Mouse (Mus musculus) adrenal gland, postnatal 36 days (tissue): Measurements from ENCODE around the gene Adgrl2. TPM values are rescaled to one million over a fixed set of nuclear protein-coding genes. Genes with fewer than 3 reads are reported as not detected.
A peak's percentile ranks its signal among the peaks of the same experiment; 100 is the strongest.

ENCODE experiments used
- DNase-seq, 2 experiments: peaks; one replicate each; pipeline ENCODE4 v3.0.0; 2021; ENCODE audit warnings: mixed read lengths in 1 of 2
- total RNA-seq, 2 experiments: library from RNA; stranded (reverse); gene quantifications; 2 replicates each; pipeline ENCODE4 v1.2.3; 2021

Gene Adgrl2
- total RNA-seq, 2 experiments from 2014 or later: 71.9 to 94.9 TPM

DNA sequence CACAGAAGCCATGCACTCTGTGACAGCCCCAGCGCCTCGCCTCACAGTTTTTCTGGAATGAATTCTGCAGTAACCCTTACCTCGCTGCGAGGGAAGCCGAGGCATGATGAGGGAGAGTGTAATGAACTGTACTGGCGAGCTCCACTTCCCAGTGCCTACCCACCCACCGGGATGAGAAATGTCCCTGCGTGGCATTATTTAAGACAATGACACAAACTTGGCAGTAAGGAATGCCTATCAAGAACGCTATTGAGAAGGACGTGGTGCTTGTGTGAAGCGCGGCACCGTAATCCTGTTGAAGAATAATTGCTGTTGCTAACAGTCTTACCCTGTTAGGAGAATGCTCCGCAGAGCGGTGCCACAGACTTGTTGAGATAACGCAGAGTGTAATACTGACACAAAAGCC, 13.2 kb downstream of the Adgrl2 start:
- DNase-seq: peak in 1 of 2 experiments; percentile 22

DNA sequence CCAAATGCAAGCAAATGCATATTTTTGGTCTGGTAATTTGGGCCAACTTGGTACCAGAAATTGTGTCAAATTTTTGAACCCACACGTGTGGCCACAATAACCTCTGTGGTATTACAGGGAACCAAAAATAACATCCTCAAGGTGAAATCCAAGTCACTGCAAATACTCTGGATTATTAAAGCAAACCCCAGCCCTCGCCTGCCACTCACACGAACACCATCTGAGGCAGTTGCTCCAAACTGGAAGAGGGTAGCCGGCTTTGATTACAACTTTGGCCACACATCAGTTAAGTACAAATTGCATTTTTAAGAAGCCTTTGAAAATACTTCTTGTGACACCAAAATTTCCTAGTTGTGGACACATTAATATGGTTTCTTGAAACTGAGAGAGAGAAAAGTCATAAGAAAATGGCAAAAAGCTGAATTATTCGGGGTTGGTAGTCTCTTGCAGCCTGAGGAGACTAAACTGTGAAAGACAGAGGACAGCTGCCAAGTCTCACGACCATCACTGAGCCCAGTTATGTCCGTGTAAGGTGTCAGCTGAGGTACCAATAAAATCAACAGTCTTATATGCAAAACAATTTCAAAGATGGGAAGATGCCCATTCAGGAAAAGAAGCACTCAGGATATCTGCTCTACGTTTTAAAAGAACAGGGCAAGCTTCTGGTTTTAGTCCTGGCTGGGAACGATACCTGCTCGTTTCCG, 18.3 kb downstream of the Adgrl2 start:
- no peak for DNase-seq

GRCm38 (mm10) chr3:148964991-148965605, 25.3 kb downstream of the Adgrl2 start:
- DNase-seq: no peak

DNA sequence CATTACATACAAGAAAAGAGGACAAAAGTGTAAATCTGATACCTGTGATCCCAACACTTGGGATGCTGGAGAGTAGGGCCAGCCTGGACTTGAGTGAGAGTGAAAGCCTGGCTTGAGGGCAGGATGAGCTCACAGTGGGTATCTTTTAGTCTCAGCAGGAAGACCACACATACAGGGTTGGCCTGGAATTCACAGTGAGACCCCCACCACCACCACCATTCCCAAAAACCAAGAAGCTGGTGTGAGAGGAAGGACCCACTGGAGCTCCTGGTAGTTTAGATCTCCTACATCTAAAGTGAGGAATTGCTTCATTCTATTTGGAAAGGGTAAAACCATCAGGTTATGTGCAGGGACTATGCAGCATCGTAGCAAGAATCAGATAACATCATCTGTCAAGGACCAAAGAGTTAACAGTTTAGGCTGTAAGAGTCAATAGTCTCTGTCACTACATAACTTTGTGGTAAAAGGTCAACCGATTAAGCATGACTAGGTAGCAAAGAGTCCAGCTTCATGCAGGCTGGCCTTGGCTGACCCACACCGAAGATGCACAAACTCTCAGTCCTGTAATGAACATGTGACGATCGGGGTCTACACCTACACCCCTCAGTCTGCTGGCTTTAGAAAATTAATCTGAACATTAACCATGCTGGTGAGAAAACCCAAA, 26.8 kb downstream of the Adgrl2 start:
- DNase-seq: no peak

- no peak for DNase-seq
These were observed 28.7 kb downstream of the Adgrl2 start for GRCm38 (mm10) chr3:148961611-148962010.

DNA sequence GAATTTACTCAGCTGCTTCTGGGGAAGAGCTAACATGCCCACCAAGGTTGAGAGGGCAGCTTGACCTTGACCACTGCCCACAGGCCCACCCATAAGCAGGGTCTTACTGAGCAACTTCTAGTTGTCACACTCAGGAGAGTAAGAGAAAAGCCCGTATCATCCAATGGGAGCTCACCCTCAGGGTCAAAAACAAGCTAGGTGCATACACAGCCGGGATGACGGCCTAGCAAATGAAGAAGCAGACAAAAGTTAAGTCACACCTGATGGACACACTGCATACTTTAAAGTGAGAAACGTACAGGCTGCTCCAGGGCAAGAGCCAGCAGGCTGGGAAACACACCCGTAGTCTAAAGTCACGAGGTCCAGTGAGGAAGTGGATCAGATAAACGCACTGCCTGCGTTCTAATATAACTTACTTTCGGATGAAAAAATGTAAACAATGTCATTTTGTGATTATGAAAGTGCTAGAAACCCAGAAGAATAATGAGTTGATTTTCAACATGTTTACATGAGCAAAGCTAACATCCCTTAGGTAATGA, 29.5 kb downstream of the Adgrl2 start:
- no peak for DNase-seq

DNA sequence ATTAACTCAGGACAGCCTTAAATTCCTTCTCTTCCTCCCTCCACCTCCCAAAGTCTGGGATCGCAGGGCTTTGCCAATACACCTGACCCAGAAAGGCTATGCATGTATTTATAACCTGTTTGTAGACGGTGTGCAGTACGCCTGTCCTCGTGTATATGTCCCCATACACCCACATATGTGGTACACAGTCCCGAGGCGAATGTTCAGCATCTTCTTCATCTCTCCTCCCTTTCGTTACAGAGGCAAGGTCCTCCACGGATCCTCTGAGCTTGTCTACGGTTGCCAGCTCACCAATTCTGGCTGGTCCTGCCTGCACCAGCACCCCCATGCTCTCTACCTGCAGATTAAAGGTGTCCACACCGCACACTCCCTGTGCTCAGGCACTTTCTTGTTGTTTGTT, 30.1 kb downstream of the Adgrl2 start:
- no peak for DNase-seq

DNA sequence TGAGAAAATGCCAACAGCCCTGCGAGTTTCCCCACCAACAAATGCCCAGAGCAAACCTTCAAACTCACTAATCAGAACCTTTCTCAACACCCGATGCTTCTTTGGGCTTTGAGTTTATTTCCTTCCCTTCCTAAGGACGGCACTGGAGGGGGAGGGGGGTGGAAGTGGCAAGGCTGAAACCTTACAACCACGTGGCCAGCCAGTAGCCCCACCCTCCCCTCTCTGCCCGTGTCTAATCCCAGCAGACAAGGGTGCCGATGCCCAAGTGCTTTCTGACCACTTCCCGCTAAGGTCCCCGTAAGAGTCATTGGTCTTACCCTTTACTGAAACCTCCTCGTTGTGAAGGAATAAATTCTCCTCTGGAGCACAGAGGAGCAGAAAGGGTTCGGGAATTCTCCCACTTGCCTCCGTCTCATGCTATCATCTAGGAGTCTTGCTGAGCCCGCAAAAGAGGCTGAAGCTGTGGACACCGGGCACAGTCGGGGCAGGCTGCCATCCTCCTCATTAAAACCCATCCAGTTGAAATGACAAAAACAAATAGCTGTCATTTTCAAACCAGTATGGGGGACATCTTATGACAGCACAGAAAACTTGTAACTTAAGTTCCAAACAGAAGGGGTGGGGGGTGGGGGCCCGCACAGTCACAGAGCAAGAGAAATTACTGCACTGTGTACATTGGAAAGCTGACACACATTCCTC, 30.9 kb downstream of the Adgrl2 start:
- peak; percentile 73 to 82 for DNase-seq

DNA sequence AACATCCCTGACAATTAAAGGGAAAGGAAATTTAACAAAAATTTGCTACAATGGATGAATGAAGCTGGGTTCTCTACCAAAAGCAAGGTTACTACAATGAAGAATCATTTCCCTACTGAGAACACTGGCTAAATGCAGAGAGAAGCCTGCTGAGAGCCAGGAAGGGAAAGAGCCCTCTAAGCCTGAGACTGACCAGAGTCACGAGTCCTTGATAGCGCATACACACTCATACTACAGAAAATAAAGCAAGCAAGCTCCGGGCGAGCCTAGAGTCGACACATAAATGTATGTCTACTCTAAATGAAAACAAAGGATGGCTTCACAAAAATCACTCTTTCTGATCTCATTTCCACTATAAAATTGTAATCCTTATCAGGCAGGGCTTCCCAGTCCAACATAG, 31.6 kb downstream of the Adgrl2 start:
- no peak for DNase-seq

- no peak for DNase-seq
These were observed 32.2 kb downstream of the Adgrl2 start for GRCm38 (mm10) chr3:148958185-148958584.

- DNase-seq: no peak
These were observed 33.5 kb downstream of the Adgrl2 start for GRCm38 (mm10) chr3:148956887-148957286.

DNA sequence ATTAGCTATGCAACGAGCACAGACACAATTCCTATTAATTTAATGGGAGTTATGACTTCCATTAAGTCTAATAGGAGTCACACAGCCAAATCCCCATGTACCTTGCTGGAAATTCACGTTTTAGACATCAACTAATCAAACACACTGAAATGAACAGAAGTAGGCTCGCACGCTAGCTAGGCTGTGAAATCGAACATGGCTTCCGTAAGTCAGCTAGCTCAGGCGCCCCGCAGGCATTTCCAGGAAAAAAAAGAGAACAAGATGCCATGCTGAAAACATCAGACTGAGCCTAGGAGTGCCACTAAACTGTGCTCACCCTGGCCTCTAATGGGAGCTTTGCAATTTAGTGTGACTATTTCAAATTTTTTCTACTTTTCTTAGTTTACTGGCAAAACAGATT, 40.6 kb downstream of the Adgrl2 start:
- DNase-seq: no peak

DNA sequence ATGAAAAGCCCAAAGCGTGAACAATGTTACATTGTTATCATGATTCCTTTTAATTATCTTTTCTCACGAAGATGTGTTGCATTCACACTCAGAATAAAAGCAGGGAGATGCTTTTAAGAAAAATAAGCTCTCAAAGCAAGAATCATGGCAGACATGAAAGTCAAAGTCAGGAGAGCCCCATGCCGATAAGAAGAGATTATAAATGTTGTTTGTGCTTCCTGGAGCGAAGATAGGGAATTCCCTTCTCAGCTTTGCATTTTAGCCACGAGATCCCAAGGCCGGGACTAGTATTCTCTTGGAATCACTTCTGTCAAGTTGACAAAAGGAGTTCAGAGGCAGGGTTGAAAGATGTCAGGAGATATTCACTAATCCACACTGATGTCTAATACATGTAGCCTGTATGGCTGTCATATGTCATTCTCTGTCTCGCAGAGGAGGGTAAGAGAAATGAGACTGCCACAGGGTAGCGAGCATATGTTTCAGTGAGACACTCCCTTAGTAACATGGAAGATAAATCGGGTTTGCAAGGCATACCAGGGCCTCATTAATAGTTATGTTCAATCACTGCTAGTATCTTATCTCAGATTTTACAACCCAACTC, 42.5 kb downstream of the Adgrl2 start:
- no peak for DNase-seq

GRCm38 (mm10) chr3:148947266-148947665, 43.1 kb downstream of the Adgrl2 start:
- peak in 1 of 2 experiments; percentile 28 for DNase-seq

DNA sequence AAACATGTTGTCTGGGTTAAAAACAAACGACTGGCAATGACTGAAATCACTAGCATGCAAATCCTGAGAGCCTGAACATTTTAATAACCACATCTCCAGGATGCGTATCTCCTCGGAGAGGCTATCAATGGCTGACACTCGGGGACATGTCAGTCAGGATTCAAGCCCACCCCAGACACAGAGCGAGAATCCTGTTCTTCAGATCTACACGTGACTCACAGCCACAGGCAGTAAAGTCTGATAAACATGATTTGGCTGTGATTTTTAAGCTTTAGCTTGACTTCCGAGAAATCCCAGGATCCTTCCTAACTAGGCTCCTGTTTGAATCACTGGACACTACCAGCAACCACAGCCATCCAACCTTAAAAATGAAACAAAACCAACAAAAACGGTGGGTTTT, 44.8 kb downstream of the Adgrl2 start:
- no peak for DNase-seq

GRCm38 (mm10) chr3:148939457-148939856, 50.9 kb downstream of the Adgrl2 start:
- DNase-seq: no peak

GRCm38 (mm10) chr3:148935056-148935455, 55.3 kb downstream of the Adgrl2 start:
- no peak for DNase-seq

DNA sequence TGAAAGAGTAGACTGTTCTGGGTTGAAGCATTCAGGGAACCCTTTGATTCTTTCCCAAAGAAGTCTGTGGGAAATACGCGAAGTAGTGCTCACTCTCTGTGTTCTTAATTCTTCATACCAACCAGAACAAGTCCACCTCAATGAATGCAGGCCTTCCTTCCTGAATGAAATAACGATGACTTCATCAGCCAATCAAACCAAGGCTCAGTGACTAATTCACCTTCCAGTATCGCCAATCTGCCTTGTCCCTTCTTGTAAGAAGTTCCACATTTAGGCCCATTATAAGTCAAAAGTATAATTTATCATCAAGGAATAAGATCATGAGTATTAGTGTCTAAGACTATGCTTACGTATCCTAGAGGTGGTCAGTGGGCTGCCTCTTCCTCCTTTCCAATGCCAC, 56.1 kb downstream of the Adgrl2 start:
- no peak for DNase-seq

GRCm38 (mm10) chr3:148933160-148933559, 57.2 kb downstream of the Adgrl2 start:
- no peak for DNase-seq

DNA sequence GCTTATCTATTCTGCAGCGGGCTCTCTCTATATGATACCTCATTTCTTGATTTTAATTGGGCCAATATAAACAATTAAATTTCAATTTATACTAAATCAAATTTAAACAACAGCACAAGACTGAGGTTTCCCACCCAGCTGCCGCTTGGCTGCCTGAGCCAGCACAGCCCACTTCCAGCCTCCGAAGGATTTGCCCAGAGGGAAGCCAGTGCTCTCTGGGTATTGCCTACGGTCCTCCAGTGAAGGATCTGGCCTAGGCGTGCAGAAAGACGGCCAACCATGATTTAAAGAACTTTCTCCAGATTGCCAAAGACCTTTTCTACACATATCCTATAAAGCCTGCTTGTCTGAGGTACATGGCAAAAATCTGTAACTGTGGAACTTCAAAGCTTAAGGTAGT, 59.4 kb downstream of the Adgrl2 start:
- no peak for DNase-seq

DNA sequence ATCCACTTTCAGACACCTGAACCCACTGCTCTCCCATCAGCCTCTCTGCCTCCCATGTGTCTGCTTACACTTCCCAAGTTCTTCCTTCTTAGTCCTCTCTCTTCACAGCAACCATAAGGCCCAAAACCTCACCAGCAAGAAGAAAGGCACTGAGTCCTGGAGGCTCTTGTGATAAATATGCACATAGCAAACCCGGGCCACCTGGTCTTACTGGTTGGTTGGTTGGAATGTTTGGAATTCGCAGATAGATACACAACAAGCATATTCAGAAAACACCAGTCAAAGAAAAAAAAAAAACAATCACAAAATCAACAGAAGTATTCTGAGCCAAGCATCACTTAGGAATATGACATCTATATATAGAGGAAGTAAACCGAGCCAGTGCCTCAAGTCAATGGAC, 64.0 kb downstream of the Adgrl2 start:
- no peak for DNase-seq

GRCm38 (mm10) chr3:148922618-148923095, 67.7 kb downstream of the Adgrl2 start:
- DNase-seq: no peak
